Mouse (Mus musculus): Measurements from ENCODE around the gene Rdh8. TPM values are rescaled to one million over a fixed set of nuclear protein-coding genes. Genes with fewer than 3 reads are reported as not detected.

Gene Rdh8
- polyA plus RNA-seq, 1 experiment from 2014 or later = not detected

GRCm38 (mm10) chr9:20857131-20857530, 38.8 kb downstream of the Rdh8 start:
- 5% methylated on average over 6 of the region's 6 CpGs for WGBS
- Histone ChIP-seq H3K27ac (ENCODE audit: low read depth, low read length) (no peak overlapping the region), H3K9me3 (ENCODE audit: control insufficient read depth, low read length) (no peaks in the 10 kb centered on the region), H3K36me3 (ENCODE audit: control insufficient read depth, insufficient read depth, low read length) (no peaks in the 10 kb centered on the region), H3K4me2 (replicated peaks; ENCODE audit: low read depth, low read length) (no peak overlapping the region), H3K9ac (ENCODE audit: low read depth, low read length) (no peak overlapping the region), H3K4me3 (ENCODE audit: low read length) (no peak overlapping the region), H3K4me1 (ENCODE audit: control insufficient read depth, insufficient read depth, low read length) (no peaks in the 10 kb centered on the region), H3K27me3 (ENCODE audit: control insufficient read depth, insufficient read depth, low read length) (no peaks in the 10 kb centered on the region; the same call in 1 of the 2 replicates)
- peak; percentile 58; the same call in 1 of the 2 replicates for ATAC-seq (ENCODE audit: low FRiP score, low TSS enrichment)

DNA sequence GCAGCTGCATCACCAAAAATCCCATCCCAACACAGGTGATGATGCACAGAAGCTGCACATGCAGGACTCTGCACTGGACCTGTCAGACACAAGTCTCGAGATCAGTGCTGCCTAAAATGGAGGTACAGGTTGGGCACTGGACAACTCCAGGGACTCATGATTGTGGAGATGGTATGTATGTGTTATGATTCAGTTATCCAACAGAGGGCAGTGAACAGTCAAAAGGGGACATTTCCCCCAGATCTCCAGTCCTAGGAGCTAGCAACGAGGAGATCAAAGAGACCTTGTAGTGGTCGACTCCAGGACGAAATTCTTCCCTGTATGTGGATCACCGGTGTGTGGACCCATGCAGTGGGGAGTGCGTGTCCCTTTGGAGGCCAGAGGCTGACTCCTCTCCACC, 41.6 kb downstream of the Rdh8 start:
- 49% methylated on average over 6 of the region's 6 CpGs for WGBS
- Histone ChIP-seq H3K4me3 (ENCODE audit: low read length) (no peak overlapping the region), H3K9me3 (ENCODE audit: control insufficient read depth, low read length) (no peaks in the 10 kb centered on the region)

DNA sequence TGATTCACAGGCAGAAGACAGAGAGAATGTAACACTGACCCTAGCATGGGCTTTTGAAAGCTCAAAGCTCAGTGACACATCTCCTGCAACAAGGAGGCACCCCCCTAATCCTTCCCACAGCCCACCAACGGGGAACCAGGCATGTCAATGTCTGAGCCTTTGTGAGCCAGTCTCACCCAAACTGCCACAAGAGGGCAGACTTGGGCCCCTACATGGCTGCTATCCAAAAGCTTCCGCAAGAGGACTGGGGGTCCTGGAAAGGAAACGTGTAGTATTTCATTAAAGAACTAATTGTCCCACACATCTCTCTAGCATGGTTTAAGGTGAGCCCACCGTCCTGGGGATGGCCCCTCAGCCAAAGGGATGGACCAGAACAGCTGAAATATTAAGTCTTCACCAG, 43.5 kb downstream of the Rdh8 start:
- no peak for ATAC-seq (ENCODE audit: low FRiP score, low TSS enrichment)
- H3K36me3 ChIP-seq (ENCODE audit: control insufficient read depth, insufficient read depth, low read length) = no peaks in the 10 kb centered on the region
- no peak overlapping the region for H3K4me2 ChIP-seq (replicated peaks; ENCODE audit: low read depth, low read length)
- H3K9me3 ChIP-seq (ENCODE audit: control insufficient read depth, low read length) = no peaks in the 10 kb centered on the region
- WGBS = 12% methylated on average over 4 of the region's 4 CpGs
- H3K27me3 ChIP-seq (ENCODE audit: control insufficient read depth, insufficient read depth, low read length) = no peaks in the 10 kb centered on the region; the same call in 1 of the 2 replicates
- H3K4me3 ChIP-seq (ENCODE audit: low read length) = no peak overlapping the region
- H3K27ac ChIP-seq (ENCODE audit: low read depth, low read length) = no peak overlapping the region
- H3K4me1 ChIP-seq (ENCODE audit: control insufficient read depth, insufficient read depth, low read length) = no peaks in the 10 kb centered on the region
- H3K9ac ChIP-seq (ENCODE audit: low read depth, low read length) = no peak overlapping the region

More for the DNA sequence above, 41.6 kb downstream of the Rdh8 start:
- no peak overlapping the region for H3K27ac ChIP-seq (ENCODE audit: low read depth, low read length)
- ATAC-seq (ENCODE audit: low FRiP score, low TSS enrichment) = no peak
- no peak overlapping the region for H3K4me2 ChIP-seq (replicated peaks; ENCODE audit: low read depth, low read length)
- H3K4me1 ChIP-seq (ENCODE audit: control insufficient read depth, insufficient read depth, low read length) = no peaks in the 10 kb centered on the region
- no peak overlapping the region for H3K9ac ChIP-seq (ENCODE audit: low read depth, low read length)
- no peaks in the 10 kb centered on the region for H3K36me3 ChIP-seq (ENCODE audit: control insufficient read depth, insufficient read depth, low read length)
- no peaks in the 10 kb centered on the region; the same call in 1 of the 2 replicates for H3K27me3 ChIP-seq (ENCODE audit: control insufficient read depth, insufficient read depth, low read length)

DNA sequence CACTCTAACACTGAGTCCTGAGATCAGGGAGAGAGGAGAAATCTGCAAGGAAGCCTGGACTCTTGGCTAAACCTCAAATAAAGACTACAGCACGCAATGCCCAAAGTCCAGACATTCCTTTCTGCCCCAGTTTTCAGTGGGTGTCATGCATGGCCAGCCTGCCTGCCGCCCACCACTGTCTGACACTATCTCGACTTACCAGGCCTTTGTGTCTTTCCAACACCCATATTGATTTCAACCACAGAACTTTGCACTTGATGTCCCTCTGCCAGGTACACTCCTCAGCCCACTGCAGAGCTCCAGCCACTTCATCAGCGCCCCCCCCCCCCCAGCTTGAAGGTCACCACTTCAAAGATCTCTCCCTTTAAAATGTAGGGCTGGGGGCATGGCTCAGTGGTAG, 43.9 kb downstream of the Rdh8 start:
- no peak overlapping the region for H3K4me3 ChIP-seq (ENCODE audit: low read length)
- H3K36me3 ChIP-seq (ENCODE audit: control insufficient read depth, insufficient read depth, low read length) = no peaks in the 10 kb centered on the region
- no peak for ATAC-seq (ENCODE audit: low FRiP score, low TSS enrichment)
- no peak overlapping the region for H3K4me2 ChIP-seq (replicated peaks; ENCODE audit: low read depth, low read length)
- WGBS = 44% methylated on average over 4 of the region's 4 CpGs
- H3K9ac ChIP-seq (ENCODE audit: low read depth, low read length) = no peak overlapping the region
- no peaks in the 10 kb centered on the region; the same call in none of the 2 replicates for H3K27me3 ChIP-seq (ENCODE audit: control insufficient read depth, insufficient read depth, low read length)
- H3K9me3 ChIP-seq (ENCODE audit: control insufficient read depth, low read length) = no peaks in the 10 kb centered on the region
- H3K27ac ChIP-seq (ENCODE audit: low read depth, low read length) = no peak overlapping the region
- H3K4me1 ChIP-seq (ENCODE audit: control insufficient read depth, insufficient read depth, low read length) = no peaks in the 10 kb centered on the region

GRCm38 (mm10) chr9:20866879-20867278, 48.6 kb downstream of the Rdh8 start:
- H3K4me3 ChIP-seq (ENCODE audit: low read length) = no peak overlapping the region
- WGBS = 58% methylated on average over 3 of the region's 3 CpGs

DNA sequence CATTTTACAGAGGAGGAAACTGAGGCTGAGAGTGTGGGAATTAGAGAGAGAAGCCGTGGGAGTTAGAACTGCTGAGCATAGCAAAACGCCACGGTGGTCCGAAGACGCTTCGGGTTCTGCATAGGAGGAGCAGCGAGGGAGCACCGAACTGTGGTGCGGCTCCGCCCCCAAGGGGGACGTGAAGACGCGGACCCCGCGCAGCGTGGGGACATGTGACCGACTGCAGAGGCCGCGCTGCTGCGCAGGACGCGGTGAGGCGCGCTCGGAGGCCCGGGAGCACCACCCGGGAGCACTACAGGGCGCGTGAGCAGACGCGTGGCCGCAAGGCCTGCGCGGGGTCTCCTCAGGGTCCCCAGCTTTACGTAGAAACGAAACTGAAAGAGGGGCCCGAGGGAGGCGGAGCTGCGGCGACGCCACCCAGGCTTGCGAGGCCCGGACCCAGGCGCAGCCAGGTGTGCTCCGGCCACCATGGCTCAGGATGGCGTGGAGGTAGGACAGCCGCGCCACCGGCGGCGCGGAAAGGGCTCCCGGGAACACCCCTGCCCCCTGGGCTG, 50.2 kb downstream of the Rdh8 start, which contains the start of gene A230050P20Rik:
TSS of gene A230050P20Rik (plus strand) at position 195 of the 554 bp plus-strand sequence.
- peak; percentile 58; the same call in 1 of the 2 replicates for ATAC-seq (ENCODE audit: low FRiP score, low TSS enrichment)
- 0 out of 2 replicates have a peak, but pooled peaks cover 3% of the 10 kb centered on the region for H3K4me1 ChIP-seq (ENCODE audit: control insufficient read depth, insufficient read depth, low read length)
- peak within 1 kb of the TSS; percentile 50 for H3K4me3 ChIP-seq (ENCODE audit: low read length)
- no peaks in the 10 kb centered on the region for H3K9me3 ChIP-seq (ENCODE audit: control insufficient read depth, low read length)
- H3K4me2 ChIP-seq (replicated peaks; ENCODE audit: low read depth, low read length) = peak within 1 kb of the TSS; percentile 65
- H3K27me3 ChIP-seq (ENCODE audit: control insufficient read depth, insufficient read depth, low read length) = peaks cover 33% of the 10 kb centered on the region
- WGBS = 8% methylated on average over 53 of the region's 53 CpGs
- H3K27ac ChIP-seq (ENCODE audit: low read depth, low read length) = no peak within 1 kb of the TSS
- H3K9ac ChIP-seq (ENCODE audit: low read depth, low read length) = peak within 1 kb of the TSS; percentile 14
- H3K36me3 ChIP-seq (ENCODE audit: control insufficient read depth, insufficient read depth, low read length) = no peaks in the 10 kb centered on the region

More at GRCm38 (mm10) chr9:20866879-20867278, 48.6 kb downstream of the Rdh8 start:
- no peak overlapping the region for H3K4me2 ChIP-seq (replicated peaks; ENCODE audit: low read depth, low read length)
- no peaks in the 10 kb centered on the region for H3K36me3 ChIP-seq (ENCODE audit: control insufficient read depth, insufficient read depth, low read length)
- H3K9me3 ChIP-seq (ENCODE audit: control insufficient read depth, low read length) = no peaks in the 10 kb centered on the region
- 0 out of 2 replicates have a peak, but pooled peaks cover 3% of the 10 kb centered on the region for H3K4me1 ChIP-seq (ENCODE audit: control insufficient read depth, insufficient read depth, low read length)
- no peak for ATAC-seq (ENCODE audit: low FRiP score, low TSS enrichment)
- H3K9ac ChIP-seq (ENCODE audit: low read depth, low read length) = no peak overlapping the region
- H3K27ac ChIP-seq (ENCODE audit: low read depth, low read length) = no peak overlapping the region
- H3K27me3 ChIP-seq (ENCODE audit: control insufficient read depth, insufficient read depth, low read length) = peaks cover 33% of the 10 kb centered on the region

DNA sequence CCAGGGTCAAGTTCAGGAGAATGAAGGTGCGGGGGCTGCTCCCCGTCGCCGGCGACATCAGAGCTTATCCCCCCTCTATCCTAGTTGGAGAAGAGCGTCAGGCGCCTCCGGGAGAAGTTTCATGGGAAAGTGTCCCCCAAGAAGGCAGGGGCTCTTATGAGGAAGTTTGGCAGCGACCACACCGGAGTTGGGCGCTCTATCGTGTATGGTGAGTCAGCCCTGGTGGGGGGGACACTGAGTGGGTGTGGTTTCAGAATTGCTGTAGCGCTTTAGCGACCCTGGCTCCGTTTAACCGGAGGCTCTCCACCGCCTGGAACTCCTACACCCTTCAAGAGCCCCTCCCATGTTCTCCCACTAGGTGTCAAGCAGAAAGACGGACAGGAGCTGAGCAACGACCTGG, 50.9 kb downstream of the Rdh8 start:
- H3K36me3 ChIP-seq (ENCODE audit: control insufficient read depth, insufficient read depth, low read length) = no peaks in the 10 kb centered on the region
- no peaks in the 10 kb centered on the region for H3K9me3 ChIP-seq (ENCODE audit: control insufficient read depth, low read length)
- 0 out of 2 replicates have a peak, but pooled peaks cover 3% of the 10 kb centered on the region for H3K4me1 ChIP-seq (ENCODE audit: control insufficient read depth, insufficient read depth, low read length)
- peaks cover 33% of the 10 kb centered on the region for H3K27me3 ChIP-seq (ENCODE audit: control insufficient read depth, insufficient read depth, low read length)
- no peak overlapping the region for H3K27ac ChIP-seq (ENCODE audit: low read depth, low read length)
- H3K4me3 ChIP-seq (ENCODE audit: low read length) = peak overlapping the region; percentile 50
- H3K9ac ChIP-seq (ENCODE audit: low read depth, low read length) = peak overlapping the region; percentile 14; the same call in 1 of the 2 replicates
- 3% methylated on average over 19 of the region's 19 CpGs for WGBS
- ATAC-seq (ENCODE audit: low FRiP score, low TSS enrichment) = no peak
- H3K4me2 ChIP-seq (replicated peaks; ENCODE audit: low read depth, low read length) = peak overlapping the region; percentile 65

GRCm38 (mm10) chr9:20870211-20871173, 52.2 kb downstream of the Rdh8 start:
- H3K9ac ChIP-seq (ENCODE audit: low read depth, low read length) = no peak overlapping the region
- 77% methylated on average over 12 of the region's 12 CpGs for WGBS

More at GRCm38 (mm10) chr9:20870211-20871173, 52.2 kb downstream of the Rdh8 start:
- no peak overlapping the region for H3K27ac ChIP-seq (ENCODE audit: low read depth, low read length)
- H3K4me3 ChIP-seq (ENCODE audit: low read length) = no peak overlapping the region
- 0 out of 2 replicates have a peak, but pooled peaks cover 3% of the 10 kb centered on the region for H3K4me1 ChIP-seq (ENCODE audit: control insufficient read depth, insufficient read depth, low read length)
- no peak overlapping the region for H3K4me2 ChIP-seq (replicated peaks; ENCODE audit: low read depth, low read length)
- ATAC-seq (ENCODE audit: low FRiP score, low TSS enrichment) = no peak
- no peaks in the 10 kb centered on the region for H3K36me3 ChIP-seq (ENCODE audit: control insufficient read depth, insufficient read depth, low read length)
- no peaks in the 10 kb centered on the region for H3K9me3 ChIP-seq (ENCODE audit: control insufficient read depth, low read length)
- peaks cover 33% of the 10 kb centered on the region for H3K27me3 ChIP-seq (ENCODE audit: control insufficient read depth, insufficient read depth, low read length)

All from kidney, embryonic 14.5 days (tissue).